Mouse (Mus musculus): Measurements from ENCODE around the gene Pnisr. TPM values are rescaled to one million over a fixed set of nuclear protein-coding genes. Genes with fewer than 3 reads are reported as not detected.

The Pnisr gene
- total RNA-seq (2023) = 219 TPM

DNA sequence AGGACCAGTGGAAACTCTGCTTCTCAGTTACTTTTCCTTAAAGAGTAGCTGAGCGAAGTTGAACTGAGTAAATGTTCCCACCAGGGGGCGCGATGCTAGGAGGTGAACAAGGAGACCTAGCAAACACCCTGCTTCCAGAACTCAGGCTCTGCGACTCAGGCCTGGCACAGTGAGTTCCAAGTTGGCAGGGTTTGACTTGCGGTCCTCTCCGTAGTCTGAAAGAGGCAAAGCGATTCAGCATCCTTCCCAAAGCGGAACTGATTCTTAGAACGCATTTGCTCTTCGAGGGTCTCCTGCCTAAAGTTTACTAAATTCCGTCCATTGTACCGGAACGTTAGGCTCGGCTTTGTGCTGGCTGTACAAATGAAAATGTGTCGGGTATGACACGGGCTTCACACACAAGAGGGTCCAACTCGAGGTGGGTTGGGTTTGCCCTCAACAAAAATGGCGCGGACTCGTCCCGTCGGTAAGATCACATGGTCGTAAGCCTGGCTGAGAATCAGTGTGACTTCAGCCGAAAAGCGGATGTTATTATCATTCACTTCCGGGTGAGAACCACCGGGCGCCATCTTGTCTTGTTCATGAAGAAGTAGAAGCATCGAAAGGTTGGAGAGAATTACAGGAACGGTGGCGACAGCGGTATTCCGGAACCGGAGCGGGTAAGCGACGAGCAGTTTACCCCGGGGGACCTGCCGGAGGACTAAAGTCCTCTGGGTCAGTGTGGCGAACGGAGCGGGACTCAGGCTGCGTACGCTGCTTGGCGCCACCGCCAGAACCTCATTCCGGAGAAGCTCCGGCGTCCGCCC, at the start of gene Pnisr:
Pnisr (plus strand) TSS at position 103 of the 806 bp plus-strand sequence.

DNA sequence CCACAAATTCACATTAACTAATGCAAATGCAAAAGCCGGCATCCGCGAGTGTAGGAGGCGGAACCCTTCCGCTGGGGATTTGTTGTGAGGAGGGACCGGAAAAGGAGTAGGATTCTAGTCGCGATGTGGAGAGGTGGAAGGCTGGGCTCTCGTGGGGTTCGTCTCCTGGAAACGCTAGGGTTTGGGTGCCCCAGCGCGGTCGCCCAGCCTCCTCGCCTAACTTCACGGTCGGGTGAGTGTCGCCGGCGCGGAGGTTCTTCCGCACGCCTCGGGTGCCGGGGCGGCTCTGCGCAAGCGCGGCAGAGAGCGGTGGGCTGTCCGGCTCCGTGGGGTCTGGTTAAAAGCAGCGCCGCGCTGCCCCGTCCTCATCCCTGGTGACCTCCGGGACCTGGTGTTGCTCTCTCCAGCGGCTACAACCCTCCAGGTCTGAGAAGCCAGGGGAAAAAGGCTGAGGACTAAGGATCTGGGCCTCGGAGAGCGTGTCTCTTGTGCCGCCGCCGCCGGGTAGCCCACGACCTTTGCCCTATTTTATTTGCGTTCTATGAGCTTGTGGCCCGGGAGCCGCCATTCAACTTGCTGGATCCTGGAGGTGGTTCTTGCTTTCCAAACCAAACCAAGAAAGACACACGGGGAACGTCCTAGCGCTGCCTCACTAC, 32.3 kb downstream of the Pnisr start, which contains the start of gene Coq3:
Coq3 (plus strand) TSS at position 109 of the 656 bp plus-strand sequence.

Other genes starting within 250 kb of the Pnisr start
- gene Prdm13, start 161.6 kb upstream of the Pnisr start, total RNA-seq (2023) = not detected
- gene Ccnc, start 119.9 kb upstream of the Pnisr start, total RNA-seq (2023) = 24.7 TPM
- 29.8 TPM for gene Usp45, start 80.4 kb upstream of the Pnisr start, total RNA-seq (2023)
- gene Tstd3, start 80.4 kb upstream of the Pnisr start, total RNA-seq (2023) = 5.1 TPM
- gene Coq3, start 32.1 kb downstream of the Pnisr start, total RNA-seq (2023) = 2.0 TPM
- gene Faxc, start 83.7 kb downstream of the Pnisr start, total RNA-seq (2023) = not detected

All from CD4-positive naive resting alpha-beta T cell, adult 57 days (primary cell).